Mouse (Mus musculus) layer of hippocampus, adult 18-20 months (tissue): ENCODE measurements around the gene Nme6. TPM values are rescaled to one million over a fixed set of nuclear protein-coding genes. Genes with fewer than 3 reads are reported as not detected.

ENCODE experiments used
- DNase-seq, 2 experiments: peaks; one replicate each; pipeline ENCODE4 v3.0.0; 2022; ENCODE audit warnings: low spot score in 2 of 2
- microRNA-seq, 2 experiments: library from miRNA; unstranded; fragments of <30 nt; microRNA quantifications; one replicate each; pipeline ENCODE4 v1.2.0; 2021
- total RNA-seq, 2 experiments: library from RNA; stranded (reverse); gene quantifications; 2 replicates each; pipeline ENCODE4 v1.2.3; 2021

Nme6 gene
- total RNA-seq, 2 experiments from 2014 or later = 9.3 to 13.2 TPM

- DNase-seq = no peak
These were observed 38.5 kb downstream of the Nme6 start for GRCm38 (mm10) chr9:109870983-109871572.

- DNase-seq = peak; percentile 93 to 98
These were observed 42.5 kb downstream of the Nme6 start, which contains the start of gene Cdc25a for GRCm38 (mm10) chr9:109874797-109875691. Cdc25a (plus strand) TSS chr9:109875579.

DNA sequence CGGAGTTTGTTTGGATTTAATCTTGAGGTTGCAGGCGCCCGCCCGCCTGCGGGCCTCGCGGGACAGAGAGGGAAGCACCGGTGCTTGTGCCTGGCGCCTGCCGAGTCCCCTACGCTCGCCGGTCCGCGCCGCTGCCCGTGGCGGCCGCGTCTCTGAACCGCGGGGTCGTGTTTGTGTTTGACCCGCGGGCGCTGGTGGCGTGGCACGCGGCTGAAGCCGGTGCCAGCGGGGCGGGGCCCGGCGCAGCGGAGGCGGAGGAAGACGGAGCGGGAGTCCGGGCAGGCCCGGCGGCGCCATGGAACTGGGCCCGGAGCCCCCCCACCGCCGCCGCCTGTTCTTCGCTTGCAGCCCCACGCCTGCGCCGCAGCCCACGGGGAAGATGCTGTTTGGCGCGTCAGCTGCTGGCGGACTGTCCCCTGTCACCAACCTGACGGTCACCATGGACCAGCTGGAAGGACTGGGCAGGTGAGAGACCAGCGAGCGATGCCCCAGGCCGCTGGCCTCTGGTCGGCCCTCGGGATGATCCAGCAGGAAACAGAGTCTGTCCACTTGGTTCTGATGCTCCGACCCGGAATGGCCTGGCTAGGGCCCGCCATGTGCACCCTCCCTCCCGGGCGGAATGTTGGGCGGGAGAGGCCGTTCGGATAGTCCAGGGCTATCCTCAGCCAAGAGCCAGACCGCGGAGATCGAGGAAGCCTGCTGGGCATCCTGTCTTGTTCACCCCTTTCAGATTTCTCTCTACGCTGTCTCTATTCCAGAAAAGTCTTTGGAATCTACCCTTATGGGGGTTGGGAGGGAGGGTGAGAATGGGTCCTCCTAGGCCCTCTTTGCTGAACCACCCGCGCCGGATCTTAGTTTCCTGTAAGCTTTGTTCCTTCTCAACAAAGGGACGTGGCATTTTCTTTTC is 43.4 kb downstream of the Nme6 start:
- peak in 1 of 2 experiments; percentile 25 for DNase-seq

DNA sequence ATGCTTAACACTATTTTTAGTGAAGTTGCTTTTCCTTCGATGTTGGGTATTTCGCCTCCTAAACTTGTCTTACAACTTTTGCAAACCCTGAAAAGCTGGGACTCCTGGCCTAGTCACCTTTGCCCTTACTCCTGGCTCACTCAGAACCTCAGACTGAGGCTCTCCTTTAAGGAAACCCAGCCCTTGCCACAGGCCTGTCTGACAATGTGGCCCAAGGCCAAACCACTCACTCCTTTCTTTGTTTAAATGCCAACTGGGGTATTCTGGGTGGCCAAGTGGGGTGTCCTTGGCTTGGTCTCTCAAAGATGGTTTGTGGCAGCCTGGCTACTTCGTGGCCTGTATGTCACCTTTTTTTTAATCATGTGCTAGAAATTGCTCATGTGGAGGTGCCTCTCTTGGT is 44.2 kb downstream of the Nme6 start:
- no peak for DNase-seq

GRCm38 (mm10) chr9:109877666-109878065 is 45.1 kb downstream of the Nme6 start:
- DNase-seq = no peak

- no peak for DNase-seq
These were observed 46.8 kb downstream of the Nme6 start for GRCm38 (mm10) chr9:109879305-109879704.

DNA sequence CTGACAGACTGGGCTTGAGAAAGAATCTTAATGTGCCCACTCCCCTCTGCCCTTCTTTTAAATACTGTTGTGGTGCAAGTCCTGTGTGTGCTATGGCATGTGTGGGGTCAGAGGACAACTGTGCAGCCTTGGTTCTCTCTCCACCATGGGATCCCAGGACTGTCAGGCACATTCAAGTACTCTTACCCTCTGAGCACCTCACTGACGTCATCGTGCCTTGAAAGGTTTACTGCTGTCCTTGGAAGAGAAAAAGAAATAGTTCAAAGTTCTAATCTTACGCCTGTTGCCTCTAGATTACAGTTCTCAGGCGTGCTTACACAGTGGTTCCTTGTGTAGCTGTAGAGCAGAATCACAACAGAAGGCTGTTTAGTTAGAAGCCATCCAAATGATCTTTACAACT is 53.7 kb downstream of the Nme6 start:
- no peak for DNase-seq

GRCm38 (mm10) chr9:109887321-109887720 is 54.8 kb downstream of the Nme6 start:
- DNase-seq = no peak

- no peak for DNase-seq
These were observed 59.0 kb downstream of the Nme6 start for GRCm38 (mm10) chr9:109891501-109891900.

Small RNA genes lying within 50 kb of the gene (microRNA-seq; reads per million reads assigned to microRNA genes)
- gene Mir7089 = 0 to 0.20 reads per million in 2 experiments

Other genes with a start within 250 kb of the Nme6 start
- not detected for gene Fbxw24, start 206.7 kb upstream of the Nme6 start, total RNA-seq
- gene Fbxw25, start 168.1 kb upstream of the Nme6 start, total RNA-seq = not detected
- not detected for gene Fbxw18, start 130.0 kb upstream of the Nme6 start, total RNA-seq
- not detected for gene Fbxw26, start 86.7 kb upstream of the Nme6 start, total RNA-seq
- not detected for gene Fbxw27, start 42.1 kb upstream of the Nme6 start, total RNA-seq
- 10 to 100 TPM; 67.1 to 79.6 TPM for gene Spink8, start 20.5 kb upstream of the Nme6 start, total RNA-seq
- gene Camp, start 16.9 kb downstream of the Nme6 start, total RNA-seq = not detected
- 1 to 10 TPM; 4.6 to 4.9 TPM for gene Cdc25a, start 42.8 kb downstream of the Nme6 start, total RNA-seq
- gene Map4, start 98.7 kb downstream of the Nme6 start, total RNA-seq = 100 to 1,000 TPM; 558 to 622 TPM